Mouse (Mus musculus) small intestine, adult 2 months (tissue): ENCODE measurements around the gene H2afv. TPM values are rescaled to one million over a fixed set of nuclear protein-coding genes. Genes with fewer than 3 reads are reported as not detected.
"Not testable (repeated sequence)": the region's sequence is repeated elsewhere in the genome, so short reads cannot be mapped to it uniquely, and the experiment has no call there.

Source experiments
- H3K27ac ChIP-seq: fragments of 200-500 bp; 2 replicates; pipeline ENCODE4 v1.5.1; 2012; ENCODE audit warnings: low read depth, low read length, control low read depth, inconsistent platforms; ENCODE audit not compliant: insufficient read depth
- H3K27me3 ChIP-seq: fragments of 200-500 bp; 2 replicates; pipeline ENCODE4 v1.6.1; 2012; ENCODE audit warnings: mild to moderate bottlenecking, moderate library complexity, low read length, inconsistent platforms; ENCODE audit not compliant: control insufficient read depth, insufficient read depth
- H3K36me3 ChIP-seq: fragments of 200-500 bp; 2 replicates; pipeline ENCODE4 v1.6.1; 2012; ENCODE audit warnings: mild to moderate bottlenecking, low read length, control low read depth, inconsistent platforms; ENCODE audit not compliant: control insufficient read depth, insufficient read depth
- H3K4me1 ChIP-seq: fragments of 200-500 bp; 2 replicates; pipeline ENCODE4 v1.6.1; 2012; ENCODE audit warnings: low read length, inconsistent platforms, mixed read lengths; ENCODE audit not compliant: control insufficient read depth, insufficient read depth, insufficient read length
- H3K4me3 ChIP-seq: fragments of 200-500 bp; 2 replicates; pipeline ENCODE4 v1.5.1; 2012; ENCODE audit warnings: low read depth, mild to moderate bottlenecking, control low read depth, inconsistent platforms, low read length, moderate library complexity
- CTCF ChIP-seq: fragments of 200-500 bp; IDR thresholded peaks from 2 replicates; pipeline ENCODE4 v1.5.1; 2012; ENCODE audit warnings: low read depth, mild to moderate bottlenecking, control low read depth, inconsistent platforms, low read length, moderate library complexity, mixed read lengths; ENCODE audit not compliant: insufficient replicate concordance, insufficient read length; ENCODE audit errors: extremely low read depth
- POLR2A ChIP-seq: fragments of 200-500 bp; IDR thresholded peaks from 2 replicates; pipeline ENCODE4 v1.6.1; 2012; ENCODE audit warnings: low read depth, mild to moderate bottlenecking, control low read depth, inconsistent platforms, low read length, moderate library complexity
- WGBS: fragments of 180-500 bp; shearing (Covaris S2); methylation state at CpG from one replicate; pipeline ENCODE4 v1.1.7; 2018; 5-methylcytosine and 5-hydroxymethylcytosine counted together
- polyA plus RNA-seq: library from polyadenylated mRNA; depleted of rRNA; stranded (reverse); fragments of >200 nt; gene quantifications from 2 replicates; pipeline ENCODE4 v1.2.3, GENCODE M21; 2012

The H2afv gene
- polyA plus RNA-seq, 1 experiment, result 141 TPM

DNA sequence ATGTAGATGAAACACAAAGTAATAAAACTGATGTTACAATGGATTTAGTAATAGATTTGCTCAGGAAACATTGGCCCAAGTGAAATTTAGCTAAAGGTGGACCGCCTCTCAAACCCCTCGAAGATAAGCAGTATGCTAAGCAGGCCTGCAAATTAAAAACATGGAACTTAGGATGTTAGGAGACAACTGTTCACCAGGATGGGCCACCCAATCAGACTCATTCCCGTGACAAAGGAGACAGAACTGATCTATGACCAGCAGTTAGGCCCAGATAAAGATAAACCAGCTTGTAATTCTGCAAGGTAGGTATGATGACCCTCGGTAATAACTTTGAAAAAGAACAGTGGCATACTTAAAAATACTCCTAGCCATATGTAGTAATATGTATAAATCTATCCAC, 1.1 kb downstream of the H2afv start:
- WGBS, result 27% methylated on average over 4 of the region's 4 CpGs
- TF ChIP-seq POLR2A (no peak), CTCF (no peak)
- Histone ChIP-seq H3K27me3 (no peaks in the 10 kb centered on the region), H3K27ac (peak overlapping the region; percentile 71), H3K4me1 (peaks cover 9% of the 10 kb centered on the region), H3K36me3 (peaks cover 9% of the 10 kb centered on the region), H3K4me3 (no peak overlapping the region)

- H3K4me1 ChIP-seq, result peaks cover 9% of the 10 kb centered on the region
- no peak overlapping the region; the same call in 1 of the 2 replicates for H3K27ac ChIP-seq
- TF ChIP-seq POLR2A (no peak), CTCF (no peak)
- peaks cover 14% of the 10 kb centered on the region for H3K36me3 ChIP-seq
- WGBS, result 29% methylated on average over 4 of the region's 4 CpGs
- no peaks in the 10 kb centered on the region for H3K27me3 ChIP-seq
- no peak overlapping the region for H3K4me3 ChIP-seq
Measured at GRCm38 (mm10) chr11:6442566-6442965, 1.7 kb downstream of the H2afv start.

- TF ChIP-seq CTCF, result no peak
- no peak for TF ChIP-seq POLR2A
- peaks cover 6% of the 10 kb centered on the region for H3K4me1 ChIP-seq
- H3K4me3 ChIP-seq, result no peak overlapping the region
- peaks cover 24% of the 10 kb centered on the region for H3K36me3 ChIP-seq
- 89% methylated on average over 4 of the region's 4 CpGs for WGBS
- no peak overlapping the region for H3K27ac ChIP-seq
- no peaks in the 10 kb centered on the region for H3K27me3 ChIP-seq
Measured at GRCm38 (mm10) chr11:6440171-6440570, 4.1 kb downstream of the H2afv start.

DNA sequence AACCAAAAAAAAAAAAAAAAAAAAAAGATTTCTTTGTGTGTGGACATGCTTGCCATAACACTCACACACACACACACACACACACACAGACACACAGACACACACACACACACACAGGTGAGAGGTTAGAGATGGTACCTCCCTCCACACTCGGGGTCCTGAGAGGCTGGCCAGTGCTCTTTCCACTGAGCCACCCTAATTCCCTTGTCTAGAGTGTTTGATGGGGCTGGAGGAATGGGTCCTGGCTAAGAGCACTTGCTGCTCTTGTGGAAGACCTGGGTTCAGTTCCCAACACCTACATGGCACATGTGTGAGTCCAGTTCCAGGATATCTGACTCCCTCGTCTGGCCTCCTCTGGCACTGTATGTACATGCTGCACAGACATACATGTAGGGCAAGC, 6.6 kb downstream of the H2afv start:
- H3K4me1 ChIP-seq, result peaks cover 4% of the 10 kb centered on the region
- H3K4me3 ChIP-seq, result no peak overlapping the region
- no peak for TF ChIP-seq POLR2A
- WGBS, result 91% methylated on average over 2 of the region's 2 CpGs
- H3K27ac ChIP-seq, result no peak overlapping the region
- no peaks in the 10 kb centered on the region for H3K27me3 ChIP-seq
- H3K36me3 ChIP-seq, result peaks cover 43% of the 10 kb centered on the region

DNA sequence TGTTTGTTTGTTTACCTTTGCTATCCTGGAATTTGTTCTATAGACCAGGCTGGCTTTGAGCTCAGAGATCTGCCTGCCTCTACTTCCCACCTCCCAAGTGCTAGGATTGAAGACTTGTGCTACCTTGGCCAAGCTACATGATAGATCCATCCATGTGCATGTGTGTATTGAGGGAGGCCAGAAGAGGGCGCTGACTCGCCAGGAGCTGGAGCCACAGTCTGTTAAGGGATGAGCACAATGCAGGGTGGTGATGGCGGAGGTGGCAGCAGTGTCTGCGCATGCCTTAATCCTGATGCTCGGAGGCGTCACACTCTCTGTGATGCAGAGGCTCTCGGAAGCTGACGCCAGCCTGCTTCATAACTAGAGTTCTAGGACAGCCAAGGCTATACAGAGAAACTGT, 7.8 kb downstream of the H2afv start:
- TF ChIP-seq CTCF (peak; percentile 76; the same call in 1 of the 2 replicates), POLR2A (no peak)
- Histone ChIP-seq H3K27me3 (no peaks in the 10 kb centered on the region), H3K4me3 (no peak overlapping the region), H3K4me1 (peaks cover 2% of the 10 kb centered on the region), H3K27ac (no peak overlapping the region), H3K36me3 (peaks cover 53% of the 10 kb centered on the region)
- 73% methylated on average over 8 of the region's 8 CpGs for WGBS

DNA sequence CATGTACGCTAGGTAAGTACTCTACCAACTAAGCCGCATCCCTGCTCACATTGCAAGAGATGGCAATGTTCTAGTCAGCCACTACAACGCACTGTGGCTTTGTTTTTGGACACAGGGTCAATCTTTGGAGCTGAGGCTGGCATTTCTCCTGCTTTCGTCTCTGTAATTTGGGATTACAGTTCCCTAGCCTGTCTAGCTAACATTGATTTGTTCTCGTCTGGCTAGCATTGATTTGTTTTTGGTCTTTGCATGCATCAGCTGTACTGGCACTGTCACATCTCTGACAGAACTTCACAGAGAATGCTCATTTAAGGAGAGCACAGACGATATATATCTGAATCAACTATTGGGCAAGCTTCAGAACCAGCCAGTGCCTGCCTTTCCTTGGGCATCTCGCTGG, 14.1 kb downstream of the H2afv start:
- TF ChIP-seq POLR2A (no peak), CTCF (no peak)
- no peak overlapping the region for H3K27ac ChIP-seq
- H3K27me3 ChIP-seq, result no peaks in the 10 kb centered on the region
- no peak overlapping the region for H3K4me3 ChIP-seq
- peaks cover 70% of the 10 kb centered on the region for H3K36me3 ChIP-seq
- H3K4me1 ChIP-seq, result no peaks in the 10 kb centered on the region
- WGBS, result 94% methylated on average over 7 of the region's 7 CpGs

GRCm38 (mm10) chr11:6420722-6421350, 23.4 kb downstream of the H2afv start:
- 72% methylated on average over 2 of the region's 2 CpGs for WGBS
- TF ChIP-seq POLR2A, result no peak
- no peak for TF ChIP-seq CTCF
- H3K4me3 ChIP-seq, result no peak overlapping the region
- H3K27ac ChIP-seq, result no peak overlapping the region
- no peaks in the 10 kb centered on the region for H3K4me1 ChIP-seq
- no peaks in the 10 kb centered on the region for H3K27me3 ChIP-seq
- peaks cover 42% of the 10 kb centered on the region for H3K36me3 ChIP-seq

GRCm38 (mm10) chr11:6420283-6420703, 23.9 kb downstream of the H2afv start:
- Histone ChIP-seq H3K4me1 (no peaks in the 10 kb centered on the region), H3K36me3 (peaks cover 39% of the 10 kb centered on the region), H3K27ac (no peak overlapping the region), H3K27me3 (no peaks in the 10 kb centered on the region), H3K4me3 (no peak overlapping the region)
- TF ChIP-seq POLR2A (no peak), CTCF (no peak)
- WGBS, result 12% methylated on average over 1 of the region's 1 CpGs

GRCm38 (mm10) chr11:6419156-6419555, 25.1 kb downstream of the H2afv start:
- 49% methylated on average over 4 of the region's 4 CpGs for WGBS
- H3K36me3 ChIP-seq, result peaks cover 31% of the 10 kb centered on the region
- H3K4me1 ChIP-seq, H3K4me3 ChIP-seq, H3K27me3 ChIP-seq, H3K27ac ChIP-seq: not testable (repeated sequence)
